Mouse (Mus musculus): ENCODE results near the gene Elp5. TPM values are rescaled to one million over a fixed set of nuclear protein-coding genes. Genes with fewer than 3 reads are reported as not detected.

Elp5 gene
- 34.3 and 36.0 TPM in 2 replicates for polyA plus RNA-seq (2012; rRNA removed)

GRCm38 (mm10) chr11:69982225-69982624, at the start of gene Elp5:
TSS of gene Elp5 (minus strand) at chr11:69982517.

GRCm38 (mm10) chr11:70016669-70017068, 34.4 kb upstream of the Elp5 start, which contains the start of gene Dlg4:
TSS of gene Dlg4 (plus strand) at chr11:70016942.

GRCm38 (mm10) chr11:70014880-70015558, 32.7 kb upstream of the Elp5 start, which contains the start of gene Acadvl:
TSS of gene Acadvl (minus strand) at chr11:70015411.

DNA sequence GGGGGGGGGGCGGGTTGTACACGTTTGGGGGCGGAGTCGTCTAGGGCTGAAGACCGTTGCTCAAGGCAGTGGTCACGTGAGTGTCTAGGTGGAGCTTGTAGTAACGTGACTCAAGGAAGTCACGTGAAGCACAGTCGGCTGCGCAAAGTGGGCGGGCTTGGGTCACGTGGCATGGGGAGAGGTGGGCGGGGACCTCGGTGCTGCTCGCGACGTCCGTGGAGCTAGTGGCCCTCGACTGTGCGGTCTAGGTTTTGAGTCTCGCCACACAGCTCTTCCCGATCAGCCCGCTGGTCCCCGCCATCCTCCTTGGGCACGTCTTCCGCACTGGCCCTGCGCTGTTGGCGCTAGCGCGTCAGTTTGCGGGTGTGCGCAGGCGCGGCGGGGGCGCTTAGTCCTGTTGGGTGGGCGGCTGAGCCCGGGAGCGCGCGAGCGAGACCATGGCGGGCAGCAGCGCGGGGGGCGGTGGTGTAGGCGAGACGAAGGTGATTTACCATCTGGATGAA, 18.1 kb upstream of the Elp5 start, which contains the start of gene Dvl2:
Gene Dvl2, plus strand, starts transcription at position 200 of the 503 bp plus-strand sequence.

DNA sequence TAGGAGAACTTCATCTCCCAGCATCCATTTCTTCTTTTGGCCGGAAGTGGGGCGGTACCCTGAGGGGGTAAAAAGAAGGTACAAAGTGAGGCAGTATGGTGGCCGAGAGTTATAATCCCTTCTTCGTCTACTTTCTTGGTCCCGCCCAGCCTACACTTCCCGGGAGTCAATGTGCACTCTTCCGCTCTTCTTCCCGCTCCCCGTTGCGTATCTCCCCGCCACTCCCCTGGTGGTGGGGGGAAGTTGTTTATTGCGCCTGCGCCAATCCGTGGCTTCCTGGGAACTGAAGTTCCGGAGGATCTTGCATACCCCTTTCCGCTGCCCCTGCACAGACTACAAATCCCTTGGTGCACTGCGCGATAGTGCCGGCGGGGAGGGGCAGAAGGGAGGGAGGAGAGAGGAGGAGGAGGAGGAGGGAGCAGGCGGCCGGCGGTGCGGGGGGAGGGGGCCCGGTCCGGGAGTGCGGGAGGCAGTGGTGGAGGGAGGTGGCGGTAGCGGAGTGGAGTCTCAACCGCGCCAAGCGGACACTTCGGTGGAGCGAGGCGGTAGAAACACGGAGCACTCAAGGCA, 13.2 kb upstream of the Elp5 start, which contains the start of gene Phf23:
Gene Phf23, plus strand, starts transcription at position 387 of the 570 bp plus-strand sequence.

DNA sequence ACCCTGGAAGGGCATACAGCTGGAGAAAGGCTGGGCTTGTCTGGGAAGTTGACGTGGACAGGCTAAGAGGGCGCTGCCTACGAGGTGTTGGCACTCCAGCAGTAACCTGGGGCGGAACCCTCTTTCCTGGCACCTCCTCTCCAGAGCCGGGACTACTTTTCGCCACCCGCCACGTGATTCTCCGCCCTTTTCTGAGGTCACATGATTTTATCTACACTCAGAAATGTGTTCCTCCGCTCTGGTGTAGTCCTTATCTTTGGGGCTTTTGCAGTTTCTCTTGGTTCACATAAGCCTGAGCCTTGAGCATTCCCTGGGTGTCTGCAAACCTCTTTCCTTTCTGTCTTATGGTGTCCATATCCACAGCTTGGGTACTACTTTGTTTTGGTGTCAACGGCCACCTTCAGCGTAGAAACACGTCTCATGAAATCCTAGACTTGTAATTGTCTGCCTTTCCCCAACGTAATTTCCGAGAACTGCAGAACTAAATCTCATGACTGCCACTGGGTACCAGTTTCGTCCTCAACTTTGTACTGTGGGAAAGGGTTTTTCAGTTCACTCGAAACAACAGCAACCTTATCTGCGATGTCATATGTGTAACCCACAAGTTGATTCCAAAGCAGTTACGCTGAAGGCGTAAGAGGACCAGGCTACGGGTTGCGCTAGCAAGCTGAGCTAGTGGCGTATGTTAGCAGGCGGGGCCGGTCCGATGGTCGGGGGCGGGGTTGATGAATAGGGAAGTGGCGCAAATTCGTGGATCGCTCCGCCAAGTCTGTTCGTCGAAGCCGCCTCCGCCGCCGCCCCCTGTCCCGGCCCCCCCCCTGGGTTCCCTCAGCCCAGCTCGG, 8.8 kb upstream of the Elp5 start, which contains the start of gene Gabarap:
Gene Gabarap, plus strand, starts transcription at position 294 of the 842 bp plus-strand sequence.

GRCm38 (mm10) chr11:69981141-69981762, 1.1 kb downstream of the Elp5 start, which contains the start of gene Ctdnep1:
TSS of gene Ctdnep1 (plus strand) at chr11:69981156.

GRCm38 (mm10) chr11:69964650-69965270, 17.6 kb downstream of the Elp5 start, which contains the start of gene Cldn7:
TSS of gene Cldn7 (plus strand) at chr11:69964779.

GRCm38 (mm10) chr11:69948066-69948762, 34.1 kb downstream of the Elp5 start, which contains the start of gene Slc2a4:
TSS of gene Slc2a4 (minus strand) at chr11:69948188.

DNA sequence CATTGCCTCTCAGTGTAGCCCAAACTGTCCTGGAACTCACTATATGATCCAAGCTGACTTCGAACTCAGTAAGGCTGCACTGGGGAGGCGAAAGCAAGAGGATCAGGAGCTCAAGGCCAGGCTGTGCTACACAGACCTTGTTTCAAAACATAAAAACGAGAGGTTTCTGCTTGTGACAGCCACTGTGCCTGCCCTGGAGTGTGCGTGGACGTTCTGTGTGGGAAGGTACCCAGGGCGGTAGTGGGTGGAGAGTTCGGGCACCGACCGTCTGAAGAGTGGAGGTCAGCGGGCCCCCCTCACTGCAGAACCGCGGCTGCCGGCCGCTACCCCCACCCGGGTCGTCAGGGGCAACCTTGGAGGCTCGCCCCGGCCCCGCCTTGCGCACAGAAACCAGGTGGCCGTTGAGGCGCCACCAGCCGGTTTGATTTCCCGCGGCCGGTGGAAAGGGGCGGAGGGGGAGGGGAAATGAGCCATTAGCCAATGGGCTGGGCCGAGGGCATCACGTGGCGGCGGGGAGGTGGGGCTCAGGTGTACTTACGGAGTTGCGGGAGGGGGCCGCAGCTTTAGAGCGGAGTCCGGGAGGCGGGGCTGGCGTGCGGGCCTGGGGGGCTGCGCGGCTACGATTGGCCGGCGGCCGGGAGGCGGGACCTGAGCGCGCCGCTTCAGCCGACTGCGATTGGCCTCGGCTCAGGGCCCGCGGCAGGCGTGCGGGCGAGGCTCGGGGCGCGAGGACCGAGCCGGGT, 47.0 kb downstream of the Elp5 start, which contains the start of gene Ybx2:
Gene Ybx2, plus strand, starts transcription at position 660 of the 743 bp plus-strand sequence.

DNA sequence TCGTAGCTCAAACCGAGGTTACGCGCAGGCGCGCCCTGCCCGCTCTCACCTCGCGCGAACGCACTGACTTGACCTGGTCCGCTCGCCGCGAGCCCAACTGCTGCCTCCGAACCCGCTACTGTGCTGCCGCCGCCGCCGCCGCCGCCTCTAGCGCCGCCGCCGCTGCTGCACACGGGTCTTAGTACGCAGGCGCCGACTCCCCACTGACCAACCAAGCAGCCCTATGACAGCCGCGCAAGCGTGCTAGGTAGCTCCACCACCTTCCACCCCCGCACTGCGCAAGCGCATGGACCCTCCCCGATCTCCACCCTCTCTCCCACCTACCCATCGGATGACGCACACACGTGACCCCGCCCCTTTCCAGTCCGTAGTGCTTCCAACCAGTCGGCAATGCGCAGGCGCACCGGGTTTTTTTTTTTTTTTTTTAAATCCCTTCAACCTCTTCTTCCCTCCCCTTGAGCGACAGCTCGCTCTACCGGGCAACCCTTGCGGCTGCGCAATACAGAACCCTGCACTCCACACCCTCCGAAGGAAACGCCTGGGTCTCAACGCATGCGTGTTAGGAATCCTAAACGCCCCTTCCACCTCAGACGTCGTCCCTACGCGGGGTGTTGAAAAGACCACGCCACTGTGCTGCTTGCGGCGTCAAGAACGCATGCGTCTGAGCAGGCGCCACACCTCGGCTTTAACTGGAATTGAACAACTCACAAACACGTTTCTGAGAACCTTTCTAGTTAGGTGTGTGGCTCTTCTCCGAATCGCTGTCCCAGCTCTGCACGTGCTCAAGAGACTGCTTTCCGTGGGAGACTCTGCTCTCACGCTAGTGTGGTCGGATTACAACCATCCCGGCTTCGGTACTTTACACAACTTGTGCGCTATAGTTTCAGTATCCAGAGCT, 61.0 kb downstream of the Elp5 start, which contains the start of gene Eif5a:
Gene Eif5a, minus strand, starts transcription at position 845 of the 898 bp plus-strand sequence.

Other genes with a start within 250 kb of the Elp5 start
- 5.5 and 8.0 TPM in 2 replicates for gene Polr2a, start 223.9 kb downstream of the Elp5 start, polyA plus RNA-seq (2012; rRNA removed)
- 0.02 TPM in 1 of 2 replicates, not detected in the other for gene Slc35g3, start 220.5 kb downstream of the Elp5 start, polyA plus RNA-seq (2012; rRNA removed)
- 2.3 and 2.8 TPM in 2 replicates for gene Zbtb4, start 216.6 kb downstream of the Elp5 start, polyA plus RNA-seq (2012; rRNA removed)
- gene Chrnb1, start 186.6 kb downstream of the Elp5 start, polyA plus RNA-seq (2012; rRNA removed): 1.3 and 1.6 TPM in 2 replicates
- gene Fgf11, start 180.7 kb downstream of the Elp5 start, polyA plus RNA-seq (2012; rRNA removed): 0.43 and 0.58 TPM in 2 replicates
- 1.2 and 1.6 TPM in 2 replicates for gene Tmem102, start 176.9 kb downstream of the Elp5 start, polyA plus RNA-seq (2012; rRNA removed)
- not detected in 2 replicates for gene Gm39566, start 167.2 kb downstream of the Elp5 start, polyA plus RNA-seq (2012; rRNA removed)
- gene Spem2, start 164.1 kb downstream of the Elp5 start, polyA plus RNA-seq (2012; rRNA removed): not detected in 2 replicates
- gene Spem1, start 160.3 kb downstream of the Elp5 start, polyA plus RNA-seq (2012; rRNA removed): not detected in 2 replicates
- 2.2 and 3.1 TPM in 2 replicates for gene Nlgn2, start 144.7 kb downstream of the Elp5 start, polyA plus RNA-seq (2012; rRNA removed)
- gene Tmem256, start 144.0 kb downstream of the Elp5 start, polyA plus RNA-seq (2012; rRNA removed): 227 and 300 TPM in 2 replicates
- 19.8 and 22.6 TPM in 2 replicates for gene Plscr3, start 136.1 kb downstream of the Elp5 start, polyA plus RNA-seq (2012; rRNA removed)
- 0.49 and 0.73 TPM in 2 replicates for gene Tnk1, start 123.8 kb downstream of the Elp5 start, polyA plus RNA-seq (2012; rRNA removed)
- not detected in 2 replicates for gene Tmem95, start 104.5 kb downstream of the Elp5 start, polyA plus RNA-seq (2012; rRNA removed)
- 1.2 TPM in 2 replicates for gene Kctd11, start 101.1 kb downstream of the Elp5 start, polyA plus RNA-seq (2012; rRNA removed)
- gene Acap1, start 87.0 kb downstream of the Elp5 start, polyA plus RNA-seq (2012; rRNA removed): 7.9 and 10.7 TPM in 2 replicates
- gene 2810408A11Rik, start 81.5 kb downstream of the Elp5 start, polyA plus RNA-seq (2012; rRNA removed): 0.36 and 0.38 TPM in 2 replicates
- gene Neurl4, start 81.4 kb downstream of the Elp5 start, polyA plus RNA-seq (2012; rRNA removed): 11.4 and 13.4 TPM in 2 replicates
- 43.2 and 45.2 TPM in 2 replicates for gene Gps2, start 68.6 kb downstream of the Elp5 start, polyA plus RNA-seq (2012; rRNA removed)
- 578 and 620 TPM in 2 replicates for gene Eif5a, start 60.6 kb downstream of the Elp5 start, polyA plus RNA-seq (2012; rRNA removed)
- 0.08 and 0.42 TPM in 2 replicates for gene Ybx2, start 46.7 kb downstream of the Elp5 start, polyA plus RNA-seq (2012; rRNA removed)
- 8.7 and 9.0 TPM in 2 replicates for gene Slc2a4, start 34.3 kb downstream of the Elp5 start, polyA plus RNA-seq (2012; rRNA removed)
- 3.2 and 4.8 TPM in 2 replicates for gene Cldn7, start 17.7 kb downstream of the Elp5 start, polyA plus RNA-seq (2012; rRNA removed)
- 23.5 and 24.9 TPM in 2 replicates for gene Ctdnep1, start 1.4 kb downstream of the Elp5 start, polyA plus RNA-seq (2012; rRNA removed)
- gene Gabarap, start 8.6 kb upstream of the Elp5 start, polyA plus RNA-seq (2012; rRNA removed): 191 and 207 TPM in 2 replicates
- gene Phf23, start 13.3 kb upstream of the Elp5 start, polyA plus RNA-seq (2012; rRNA removed): 15.0 and 15.6 TPM in 2 replicates
- gene Dvl2, start 18.1 kb upstream of the Elp5 start, polyA plus RNA-seq (2012; rRNA removed): 4.2 and 4.6 TPM in 2 replicates
- 164 and 167 TPM in 2 replicates for gene Acadvl, start 32.9 kb upstream of the Elp5 start, polyA plus RNA-seq (2012; rRNA removed)
- 1.6 and 2.3 TPM in 2 replicates for gene Dlg4, start 34.4 kb upstream of the Elp5 start, polyA plus RNA-seq (2012; rRNA removed)
- 170 and 192 TPM in 2 replicates for gene Asgr1, start 71.6 kb upstream of the Elp5 start, polyA plus RNA-seq (2012; rRNA removed)
- gene Asgr2, start 110.1 kb upstream of the Elp5 start, polyA plus RNA-seq (2012; rRNA removed): 46.4 and 50.4 TPM in 2 replicates
- 1.3 and 1.7 TPM in 2 replicates for gene Mgl2, start 147.8 kb upstream of the Elp5 start, polyA plus RNA-seq (2012; rRNA removed)
- gene Clec10a, start 173.7 kb upstream of the Elp5 start, polyA plus RNA-seq (2012; rRNA removed): 0.45 and 0.84 TPM in 2 replicates
- 3.3 and 3.6 TPM in 2 replicates for gene Slc16a11, start 230.2 kb upstream of the Elp5 start, polyA plus RNA-seq (2012; rRNA removed)
- 1.1 and 1.7 TPM in 2 replicates for gene Slc16a13, start 238.5 kb upstream of the Elp5 start, polyA plus RNA-seq (2012; rRNA removed)
- gene Bcl6b, start 247.3 kb upstream of the Elp5 start, polyA plus RNA-seq (2012; rRNA removed): 1.3 and 1.6 TPM in 2 replicates